Mouse (Mus musculus): ENCODE data around the gene Ankrd6. TPM values are rescaled to one million over a fixed set of nuclear protein-coding genes. Genes with fewer than 3 reads are reported as not detected.

Ankrd6 gene
- total and polyA plus RNA-seq, 3 experiments, result 1.1 to 4.9 (median 4.1) TPM

GRCm38 (mm10) chr4:32864131-32864866, 86.3 kb downstream of the Ankrd6 start:
- WGBS, result 64% methylated on average over 31 of the region's 31 CpGs
- no peak for TF ChIP-seq CTCF (IDR thresholded peaks at IDR 0.05)
- no peak for TF ChIP-seq EP300 (IDR thresholded peaks at IDR 0.05; ENCODE audit: insufficient read depth, low read depth, low read length)
- TF ChIP-seq POLR2A (IDR thresholded peaks at IDR 0.05; ENCODE audit: insufficient read depth, low read depth, low read length), result no peak
- Histone ChIP-seq H3K27me3 (ENCODE audit: control insufficient read depth, insufficient read depth, low read length) (no peaks in the 10 kb centered on the region), H3K36me3 (ENCODE audit: control insufficient read depth, insufficient read depth, low read length) (no peaks in the 10 kb centered on the region), H3K4me1 (ENCODE audit: control insufficient read depth, insufficient read depth, low read length) (no peaks in the 10 kb centered on the region), H3K27ac (no peak overlapping the region), H3K79me2 (replicated peaks; ENCODE audit: control insufficient read depth, insufficient read depth, low read length) (no peaks in the 10 kb centered on the region), H3K9ac (ENCODE audit: low read depth, low read length) (no peak overlapping the region), H3K4me3 (no peak overlapping the region)
- intact Hi-C loops (cut with DNase I), result no loop called here
- no peak for DNase-seq

DNA sequence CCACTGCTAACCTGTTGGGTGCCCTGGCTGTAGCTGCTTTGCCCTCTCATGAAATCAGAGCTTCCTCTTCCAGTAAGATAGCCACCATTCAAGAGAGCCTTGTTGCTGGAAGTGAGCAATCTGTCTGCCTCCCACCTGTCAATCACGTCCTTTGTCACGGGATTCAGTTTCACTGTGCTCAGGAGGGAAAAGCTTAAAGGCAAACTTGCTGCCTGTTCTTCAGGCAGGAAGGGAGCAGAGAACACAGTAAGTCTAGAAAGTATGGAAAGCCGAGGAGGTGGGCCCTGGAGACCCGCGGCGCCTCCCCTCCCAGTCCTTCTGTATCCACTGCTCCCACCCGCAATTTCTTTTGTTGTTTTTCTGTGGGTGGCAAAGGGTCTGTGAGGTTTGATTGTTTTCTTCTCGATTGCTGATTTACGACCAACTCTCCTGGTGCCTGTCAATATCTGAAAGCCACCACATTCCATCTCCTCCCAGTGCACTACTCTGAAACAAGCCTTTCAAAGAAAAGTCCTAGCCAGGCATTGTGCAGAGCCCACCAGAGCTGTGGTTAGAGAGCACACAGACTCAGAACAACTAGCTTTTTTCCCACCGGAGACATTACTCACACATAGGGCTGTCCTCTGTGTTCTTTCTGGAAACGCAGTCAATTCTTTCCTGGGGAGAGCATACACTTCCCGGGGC, 87.1 kb downstream of the Ankrd6 start:
- Histone ChIP-seq H3K9ac (ENCODE audit: low read depth, low read length) (no peak overlapping the region), H3K36me3 (ENCODE audit: control insufficient read depth, insufficient read depth, low read length) (no peaks in the 10 kb centered on the region), H3K27ac (no peak overlapping the region), H3K4me3 (no peak overlapping the region), H3K79me2 (replicated peaks; ENCODE audit: control insufficient read depth, insufficient read depth, low read length) (no peaks in the 10 kb centered on the region), H3K27me3 (ENCODE audit: control insufficient read depth, insufficient read depth, low read length) (no peaks in the 10 kb centered on the region), H3K4me1 (ENCODE audit: control insufficient read depth, insufficient read depth, low read length) (no peaks in the 10 kb centered on the region)
- 40% methylated on average over 12 of the region's 12 CpGs for WGBS
- TF ChIP-seq POLR2A (IDR thresholded peaks at IDR 0.05; ENCODE audit: insufficient read depth, low read depth, low read length) (no peak), EP300 (IDR thresholded peaks at IDR 0.05; ENCODE audit: insufficient read depth, low read depth, low read length) (no peak), CTCF (IDR thresholded peaks at IDR 0.05) (no peak)
- intact Hi-C loops (cut with DNase I), result no loop called here
- no peak for DNase-seq

DNA sequence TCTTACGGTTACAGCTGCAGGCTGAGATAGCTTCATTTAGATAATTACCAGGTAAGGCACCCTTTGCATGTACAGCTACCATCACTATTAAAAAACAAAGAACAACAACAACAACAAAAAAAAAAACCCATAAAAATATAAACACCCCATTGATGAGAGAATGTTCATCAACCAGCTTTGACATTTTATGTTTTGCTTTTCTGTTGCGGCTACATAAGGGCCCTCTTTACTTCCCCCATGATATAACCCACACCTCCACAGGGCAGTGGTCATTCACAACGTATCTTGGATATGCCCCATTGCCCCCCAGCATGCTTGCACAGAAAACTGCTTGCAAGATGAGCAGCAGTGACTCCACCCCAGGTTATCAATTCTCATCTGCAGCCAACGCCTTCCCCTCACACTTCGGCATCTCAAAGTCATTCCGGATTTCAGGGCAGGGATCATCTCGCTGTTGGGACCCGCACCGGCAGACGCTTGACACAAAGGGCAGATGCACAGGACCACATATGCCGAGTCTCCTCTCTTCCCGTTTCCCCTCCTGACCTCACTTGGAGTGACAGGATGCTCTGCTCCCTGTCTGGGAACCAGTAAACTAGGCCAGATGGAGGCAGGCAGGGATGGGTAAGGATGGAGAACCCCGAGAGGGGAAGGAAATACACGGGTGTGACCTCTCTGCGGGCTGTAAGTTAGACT, 87.7 kb downstream of the Ankrd6 start:
- H3K4me3 ChIP-seq, result no peak overlapping the region
- H3K4me1 ChIP-seq (ENCODE audit: control insufficient read depth, insufficient read depth, low read length), result no peaks in the 10 kb centered on the region
- H3K27ac ChIP-seq, result no peak overlapping the region
- no peaks in the 10 kb centered on the region for H3K36me3 ChIP-seq (ENCODE audit: control insufficient read depth, insufficient read depth, low read length)
- no peaks in the 10 kb centered on the region for H3K27me3 ChIP-seq (ENCODE audit: control insufficient read depth, insufficient read depth, low read length)
- intact Hi-C loops (cut with DNase I), result no loop called here
- H3K9ac ChIP-seq (ENCODE audit: low read depth, low read length), result no peak overlapping the region
- 49% methylated on average over 15 of the region's 15 CpGs for WGBS
- TF ChIP-seq EP300 (IDR thresholded peaks at IDR 0.05; ENCODE audit: insufficient read depth, low read depth, low read length) (no peak), CTCF (IDR thresholded peaks at IDR 0.05) (no peak), POLR2A (IDR thresholded peaks at IDR 0.05; ENCODE audit: insufficient read depth, low read depth, low read length) (no peak)
- DNase-seq, result no peak
- H3K79me2 ChIP-seq (replicated peaks; ENCODE audit: control insufficient read depth, insufficient read depth, low read length), result no peaks in the 10 kb centered on the region

GRCm38 (mm10) chr4:32862011-32862750, 88.5 kb downstream of the Ankrd6 start:
- TF ChIP-seq EP300 (IDR thresholded peaks at IDR 0.05; ENCODE audit: insufficient read depth, low read depth, low read length) (no peak), CTCF (IDR thresholded peaks at IDR 0.05) (no peak), POLR2A (IDR thresholded peaks at IDR 0.05; ENCODE audit: insufficient read depth, low read depth, low read length) (no peak)
- no peak for DNase-seq
- H3K9ac ChIP-seq (ENCODE audit: low read depth, low read length), result no peak overlapping the region
- H3K79me2 ChIP-seq (replicated peaks; ENCODE audit: control insufficient read depth, insufficient read depth, low read length), result no peaks in the 10 kb centered on the region
- H3K27me3 ChIP-seq (ENCODE audit: control insufficient read depth, insufficient read depth, low read length), result no peaks in the 10 kb centered on the region
- 73% methylated on average over 15 of the region's 15 CpGs for WGBS
- intact Hi-C loops (cut with DNase I), result no loop called here
- H3K36me3 ChIP-seq (ENCODE audit: control insufficient read depth, insufficient read depth, low read length), result no peaks in the 10 kb centered on the region
- H3K4me1 ChIP-seq (ENCODE audit: control insufficient read depth, insufficient read depth, low read length), result no peaks in the 10 kb centered on the region
- no peak overlapping the region for H3K4me3 ChIP-seq
- no peak overlapping the region for H3K27ac ChIP-seq

DNA sequence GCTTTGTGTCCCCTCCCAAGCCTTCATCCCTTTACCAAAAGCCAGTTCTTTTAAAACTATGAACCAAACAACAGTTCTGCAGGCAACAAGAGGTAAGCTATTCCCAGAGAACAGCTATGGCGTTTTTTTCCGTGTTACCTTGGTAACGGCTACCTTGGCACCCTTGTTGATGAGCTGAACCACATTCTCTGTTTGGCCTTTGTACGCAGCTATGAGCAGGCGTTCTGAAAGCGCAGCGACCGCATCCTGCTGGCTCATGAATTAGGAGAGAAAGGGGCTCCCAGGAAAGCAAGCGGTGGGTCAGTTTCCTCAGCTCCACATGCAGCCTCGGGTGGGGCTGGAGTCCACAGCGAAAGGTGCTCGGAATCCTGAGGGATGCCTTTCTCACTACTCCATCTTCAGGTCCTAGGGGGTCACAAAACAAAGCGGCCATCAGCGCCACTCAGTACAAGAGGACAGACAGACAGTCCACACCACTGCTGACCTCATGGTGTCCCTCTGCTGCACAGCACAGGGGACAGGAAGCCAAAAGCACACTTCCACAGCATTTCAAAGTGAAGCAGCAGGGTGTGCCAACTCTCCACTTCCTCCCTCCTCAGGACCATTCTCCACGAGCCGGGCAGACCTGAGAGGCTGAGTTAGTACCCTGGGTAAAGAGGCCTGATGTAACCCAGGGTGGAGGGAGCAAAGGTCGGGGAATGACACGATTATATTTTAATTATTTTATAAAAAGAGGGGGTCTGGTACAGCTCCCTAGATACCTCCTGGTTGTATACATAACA, 90.3 kb downstream of the Ankrd6 start:
- H3K9ac ChIP-seq (ENCODE audit: low read depth, low read length), result no peak overlapping the region
- no peak for TF ChIP-seq POLR2A (IDR thresholded peaks at IDR 0.05; ENCODE audit: insufficient read depth, low read depth, low read length)
- TF ChIP-seq EP300 (IDR thresholded peaks at IDR 0.05; ENCODE audit: insufficient read depth, low read depth, low read length), result no peak
- no peak for TF ChIP-seq CTCF (IDR thresholded peaks at IDR 0.05)
- H3K4me1 ChIP-seq (ENCODE audit: control insufficient read depth, insufficient read depth, low read length), result no peaks in the 10 kb centered on the region
- no peak for DNase-seq
- H3K36me3 ChIP-seq (ENCODE audit: control insufficient read depth, insufficient read depth, low read length), result no peaks in the 10 kb centered on the region
- H3K4me3 ChIP-seq, result no peak overlapping the region
- intact Hi-C loops (cut with DNase I), result no loop called here
- no peak overlapping the region for H3K27ac ChIP-seq
- 76% methylated on average over 18 of the region's 18 CpGs for WGBS
- no peaks in the 10 kb centered on the region for H3K79me2 ChIP-seq (replicated peaks; ENCODE audit: control insufficient read depth, insufficient read depth, low read length)
- H3K27me3 ChIP-seq (ENCODE audit: control insufficient read depth, insufficient read depth, low read length), result no peaks in the 10 kb centered on the region
